Mouse (Mus musculus) CD8-positive naive resting alpha-beta T cell, adult 57 days (primary cell): ENCODE measurements around the gene Sike1. TPM values are rescaled to one million over a fixed set of nuclear protein-coding genes. Genes with fewer than 3 reads are reported as not detected.

ENCODE experiments used
- total RNA-seq: library from RNA; stranded (reverse); gene quantifications from one replicate; pipeline ENCODE4 v1.2.4, GENCODE M21; 2023

Sike1 gene
- 141 TPM for total RNA-seq

DNA sequence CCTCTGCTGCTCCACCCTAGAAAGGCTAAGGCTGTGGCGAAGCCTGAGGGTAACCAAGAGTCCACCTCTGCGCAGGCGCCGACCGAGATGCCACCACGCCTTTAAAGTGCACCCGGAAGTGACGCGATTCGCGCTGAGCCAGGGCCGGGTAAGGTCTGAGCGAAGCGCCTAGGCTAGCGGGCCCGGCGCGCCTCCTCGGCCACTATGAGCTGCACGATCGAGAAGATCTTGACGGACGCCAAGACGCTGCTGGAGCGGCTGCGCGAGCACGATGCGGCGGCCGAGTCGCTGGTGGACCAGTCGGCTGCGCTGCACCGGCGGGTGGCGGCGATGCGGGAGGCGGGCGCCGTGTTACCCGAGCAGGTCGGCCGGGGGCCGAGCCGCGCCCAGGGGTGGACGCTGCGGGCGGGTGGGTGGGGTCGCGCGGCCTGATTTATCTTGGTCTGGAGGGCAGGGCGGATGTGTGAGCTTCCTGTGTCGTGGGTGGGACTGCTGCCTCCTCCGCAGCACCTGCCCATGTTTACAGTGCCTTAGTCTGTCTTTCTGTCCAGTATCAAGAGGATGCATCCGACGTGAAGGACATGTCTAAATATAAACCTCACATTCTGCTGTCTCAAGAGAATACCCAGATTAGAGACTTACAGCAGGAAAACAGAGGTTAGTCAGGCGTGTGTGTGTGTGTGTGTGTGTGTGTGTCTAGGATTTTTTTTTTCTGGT lies at the start of gene Sike1:
Gene Sike1, plus strand, starts transcription at position 104 of the 717 bp plus-strand sequence.

GRCm38 (mm10) chr3:102964033-102964432 lies 31.5 kb upstream of the Sike1 start, which contains the start of gene Nr1h5:
TSS of gene Nr1h5 (minus strand) at chr3:102964133.

GRCm38 (mm10) chr3:103020249-103020942 lies 24.9 kb downstream of the Sike1 start, which contains the start of gene Csde1:
TSS of gene Csde1 (plus strand) at chr3:103020426.

Other genes starting within 250 kb of the Sike1 start
- gene Tshb, start 213.0 kb upstream of the Sike1 start, total RNA-seq: not detected
- gene Sycp1, start 59.6 kb upstream of the Sike1 start, total RNA-seq: not detected
- gene Nr1h5, start 31.6 kb upstream of the Sike1 start, total RNA-seq: not detected
- gene Csde1, start 24.7 kb downstream of the Sike1 start, total RNA-seq: 436 TPM
- 107 TPM for gene Nras, start 62.6 kb downstream of the Sike1 start, total RNA-seq
- gene Ampd1, start 78.3 kb downstream of the Sike1 start, total RNA-seq: 13.4 TPM
- 2.0 TPM for gene Dennd2c, start 106.9 kb downstream of the Sike1 start, total RNA-seq
- 74.7 TPM for gene Bcas2, start 175.9 kb downstream of the Sike1 start, total RNA-seq